Mouse (Mus musculus) MEL (cell line): ENCODE results near the gene Hfe. TPM values are rescaled to one million over a fixed set of nuclear protein-coding genes. Genes with fewer than 3 reads are reported as not detected.

Experiments used
- DNase-seq: peaks from one replicate; pipeline ENCODE4 v3.0.0; 2011; ENCODE audit warnings: low read depth, low spot score
- H3K27ac ChIP-seq: 2 replicates; pipeline ENCODE4 v1.5.1; 2012; ENCODE audit warnings: low read depth, mild to moderate bottlenecking, control low read depth, low read length, moderate library complexity; ENCODE audit not compliant: control insufficient read depth
- H3K27me3 ChIP-seq, 2 experiments: fragments of 150-350 bp in 1 of 2; sonication (generic) in 1 of 2; 2 replicates each; pipeline ENCODE4 v1.6.1; 2012; ENCODE audit warnings: low read length in 2 of 2, mild to moderate bottlenecking in 2 of 2, improper control_type of control experiment in 1 of 2, moderate library complexity in 1 of 2; ENCODE audit not compliant: insufficient read depth in 2 of 2, control insufficient read depth in 1 of 2
- H3K36me3 ChIP-seq, 2 experiments: 2 replicates each; pipeline ENCODE4 v1.6.1; 2012 to 2014; ENCODE audit warnings: low read length in 2 of 2, improper control_type of control experiment in 1 of 2, inconsistent platforms in 1 of 2, mild to moderate bottlenecking in 1 of 2; ENCODE audit not compliant: insufficient read depth in 2 of 2, control insufficient read depth in 1 of 2
- H3K4me1 ChIP-seq, 2 experiments: fragments of 150-350 bp in 1 of 2; sonication (generic) in 1 of 2; 2 replicates each; pipeline ENCODE4 v1.6.1; 2012; ENCODE audit warnings: low read length in 2 of 2, improper control_type of control experiment in 1 of 2, mild to moderate bottlenecking in 1 of 2; ENCODE audit not compliant: insufficient read depth in 2 of 2, control insufficient read depth in 1 of 2
- H3K4me3 ChIP-seq, 2 experiments: fragments of 150-350 bp in 1 of 2; sonication (generic) in 1 of 2; 2 replicates each; pipeline ENCODE4 v1.5.1; 2012; ENCODE audit warnings: low read depth in 2 of 2, low read length in 2 of 2, mild to moderate bottlenecking in 2 of 2, moderate library complexity in 2 of 2, control low read depth in 1 of 2, improper control_type of control experiment in 1 of 2; ENCODE audit not compliant: control insufficient read depth in 1 of 2, insufficient read depth in 1 of 2
- H3K79me2 ChIP-seq: 2 replicates; pipeline ENCODE4 v1.6.1; 2012; ENCODE audit warnings: mild to moderate bottlenecking, low read length, moderate library complexity; ENCODE audit not compliant: control insufficient read depth, poor library complexity, insufficient read depth
- H3K9ac ChIP-seq: 2 replicates; pipeline ENCODE4 v1.6.1; 2012; ENCODE audit warnings: low read depth, mild to moderate bottlenecking, control low read depth, low read length, moderate library complexity; ENCODE audit not compliant: control insufficient read depth, poor library complexity, severe bottlenecking
- H3K9me3 ChIP-seq: fragments of 150-350 bp; sonication (generic); replicated peaks from 2 replicates; pipeline ENCODE4 v1.6.1; 2012; ENCODE audit warnings: mild to moderate bottlenecking, low read length, improper control_type of control experiment, moderate library complexity; ENCODE audit not compliant: insufficient read depth
- ELF1 ChIP-seq: IDR thresholded peaks from 2 replicates; pipeline ENCODE4 v1.6.1; 2014; ENCODE audit warnings: low read depth, mild to moderate bottlenecking, inconsistent platforms, low read length, improper control_type of control experiment, moderate library complexity
- GATA1 ChIP-seq: IDR thresholded peaks from 2 replicates; pipeline ENCODE4 v1.6.1; 2011; ENCODE audit warnings: low read depth, low read length, improper control_type of control experiment
- MEF2A ChIP-seq: IDR thresholded peaks from 2 replicates; pipeline ENCODE4 v1.6.1; 2014; ENCODE audit warnings: low read depth, mild to moderate bottlenecking, inconsistent platforms, low read length, improper control_type of control experiment; ENCODE audit not compliant: poor library complexity, insufficient replicate concordance, severe bottlenecking; ENCODE audit errors: extremely low read depth
- MXI1 ChIP-seq: IDR thresholded peaks from 2 replicates; pipeline ENCODE4 v1.6.1; 2011; ENCODE audit warnings: mild to moderate bottlenecking, low read depth, low read length, improper control_type of control experiment
- MYC ChIP-seq: IDR thresholded peaks from 2 replicates; pipeline ENCODE4 v1.6.1; 2011; ENCODE audit warnings: low read depth, mild to moderate bottlenecking, low read length, improper control_type of control experiment, moderate library complexity
- NELFE ChIP-seq: IDR thresholded peaks from 2 replicates; pipeline ENCODE4 v1.6.1; 2011; ENCODE audit warnings: low read depth, low read length, improper control_type of control experiment
- POLR2A ChIP-seq, 2 experiments: IDR thresholded peaks; 2 replicates each; pipeline ENCODE4 v1.6.1; 2011 to 2012; ENCODE audit warnings: low read length in 2 of 2, mild to moderate bottlenecking in 2 of 2, control low read depth in 1 of 2, improper control_type of control experiment in 1 of 2, low read depth in 1 of 2, moderate library complexity in 1 of 2; ENCODE audit not compliant: control insufficient read depth in 1 of 2, insufficient read depth in 1 of 2, poor library complexity in 1 of 2
- POLR2AphosphoS5 ChIP-seq: IDR thresholded peaks from 2 replicates; pipeline ENCODE4 v1.6.1; 2012; ENCODE audit warnings: low read depth, borderline replicate concordance, mild to moderate bottlenecking, inconsistent platforms, low read length, moderate library complexity, mixed read lengths
- RCOR1 ChIP-seq: IDR thresholded peaks from 2 replicates; pipeline ENCODE4 v1.6.1; 2012; ENCODE audit warnings: low read depth, mild to moderate bottlenecking, inconsistent platforms, low read length, improper control_type of control experiment
- TBP ChIP-seq: IDR thresholded peaks from 2 replicates; pipeline ENCODE4 v1.8.0; 2011; ENCODE audit warnings: low read depth, low read length, improper control_type of control experiment
- UBTF ChIP-seq: IDR thresholded peaks from 2 replicates; pipeline ENCODE4 v1.6.1; 2012; ENCODE audit warnings: low read depth, mild to moderate bottlenecking, inconsistent platforms, low read length, improper control_type of control experiment, moderate library complexity, borderline replicate concordance; ENCODE audit not compliant: insufficient read depth
- polyA plus RNA-seq, 2 experiments: library from polyadenylated mRNA; stranded (reverse) in 1 of 2; unstranded in 1 of 2; fragments of >175 nt in 1 of 2; fragments of >200 nt in 1 of 2; gene quantifications; 2 replicates each; pipeline versions ENCODE4 v1.2.1 to v1.2.4; 2012; ENCODE audit warnings: low replicate concordance in 2 of 2, low read depth in 1 of 2; ENCODE audit not compliant: insufficient read length in 2 of 2, insufficient read depth in 1 of 2, missing spikeins in 1 of 2
- total RNA-seq: library from RNA; depleted of rRNA; stranded (reverse); fragments of 300-350 nt; gene quantifications from 2 replicates; pipeline ENCODE4 v1.2.3, GENCODE M21; 2012

Hfe gene
- total and polyA plus RNA-seq, 3 experiments: not detected

- no peak for TF ChIP-seq ELF1
- TF ChIP-seq NELFE: no peak
- peak; percentile 97; the same call in 1 of the 2 replicates for TF ChIP-seq POLR2AphosphoS5
- TF ChIP-seq TBP: peak; percentile 72; the same call in 1 of the 2 replicates
- TF ChIP-seq MXI1: no peak
- no peak for TF ChIP-seq RCOR1
- peak; percentile 92; the same call in 1 of the 2 replicates for TF ChIP-seq UBTF
- TF ChIP-seq POLR2A (IDR thresholded peaks at IDR 0.05; ENCODE audit: control insufficient read depth in 1 of 2, insufficient read depth in 1 of 2, low read depth in 1 of 2, low read length in 2 of 2, poor library complexity in 1 of 2): peak; percentile 97 to 99
- TF ChIP-seq, all 39 proteins: peak for 4
- no peaks in the 10 kb centered on the region for H3K9me3 ChIP-seq
- peak overlapping the region; percentile 95 for H3K27ac ChIP-seq
- H3K79me2 ChIP-seq: peaks cover 1% of the 10 kb centered on the region; the same call in 1 of the 2 replicates
- peaks cover 0 to 13% of the 10 kb centered on the region in 2 experiments; a peak in 2 of 4 replicates for H3K4me1 ChIP-seq
- peak overlapping the region; percentile 0 to 53 for H3K4me3 ChIP-seq
- peak overlapping the region; percentile 84 for H3K9ac ChIP-seq
- H3K27me3 ChIP-seq: no peaks in the 10 kb centered on the region
- DNase-seq: peak; percentile 81
- H3K36me3 ChIP-seq: peaks cover 0 to 38% of the 10 kb centered on the region in 2 experiments; a peak in 2 of 4 replicates
Measured at GRCm38 (mm10) chr13:23744421-23745380, 34.0 kb upstream of the Hfe start.

- DNase-seq: peak; percentile 74
- Histone ChIP-seq H3K36me3 (peaks cover 0 to 30% of the 10 kb centered on the region in 2 experiments; a peak in 2 of 4 replicates), H3K79me2 (peaks cover 1% of the 10 kb centered on the region; the same call in 1 of the 2 replicates), H3K27ac (peak overlapping the region; percentile 95), H3K9ac (peak overlapping the region; percentile 84), H3K9me3 (no peaks in the 10 kb centered on the region), H3K4me1 (peaks cover 0 to 12% of the 10 kb centered on the region in 2 experiments; a peak in 1 of 4 replicates), H3K4me3 (peak overlapping the region; percentile 0 to 42; a peak in 2 of 4 replicates), H3K27me3 (no peaks in the 10 kb centered on the region)
- TF ChIP-seq MEF2A (no peak), MYC (no peak), GATA1 (no peak)
Measured at GRCm38 (mm10) chr13:23743963-23744362, 33.3 kb upstream of the Hfe start.
